Mouse (Mus musculus): Measurements from ENCODE around the gene Cers3. TPM values are rescaled to one million over a fixed set of nuclear protein-coding genes. Genes with fewer than 3 reads are reported as not detected.

Gene Cers3
- polyA plus RNA-seq, 1 experiment: 69.7 TPM

DNA sequence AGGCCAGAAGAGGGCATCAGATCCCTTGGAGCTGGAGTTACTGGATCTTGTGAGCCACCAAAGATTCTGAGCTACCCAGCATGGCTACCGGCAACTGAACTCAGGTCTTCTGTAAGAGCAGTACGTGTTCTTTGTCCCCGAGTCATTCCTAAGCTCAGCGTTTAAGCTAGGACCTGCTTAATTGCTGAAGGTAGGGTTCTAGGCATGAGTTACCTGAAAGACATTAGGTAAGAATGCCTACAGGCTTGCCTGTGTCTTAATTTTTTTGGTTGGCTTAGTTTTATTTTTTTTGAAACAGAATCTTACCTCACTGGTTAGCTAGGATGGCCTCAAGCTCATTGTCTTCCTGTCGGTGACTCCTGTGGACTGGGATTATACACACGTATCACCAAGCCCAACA, 15.2 kb upstream of the Cers3 start:
- Histone ChIP-seq H3K36me3 (ENCODE audit: control insufficient read depth, insufficient read depth, low read length) (no peaks in the 10 kb centered on the region), H3K27ac (ENCODE audit: control insufficient read depth, insufficient read depth, low read depth, low read length) (no peak overlapping the region), H3K4me3 (ENCODE audit: control insufficient read depth, low read depth, low read length) (no peak overlapping the region), H3K4me1 (ENCODE audit: control insufficient read depth, insufficient read depth, low read length) (peaks cover 11% of the 10 kb centered on the region), H3K27me3 (ENCODE audit: control insufficient read depth, insufficient read depth, low read length) (no peaks in the 10 kb centered on the region)
- no peak for TF ChIP-seq CTCF (IDR thresholded peaks at IDR 0.05; ENCODE audit: control insufficient read depth, insufficient read depth, insufficient replicate concordance, low read depth, low read length)
- no peak for TF ChIP-seq POLR2A (IDR thresholded peaks at IDR 0.05; ENCODE audit: control insufficient read depth, low read depth, low read length)

DNA sequence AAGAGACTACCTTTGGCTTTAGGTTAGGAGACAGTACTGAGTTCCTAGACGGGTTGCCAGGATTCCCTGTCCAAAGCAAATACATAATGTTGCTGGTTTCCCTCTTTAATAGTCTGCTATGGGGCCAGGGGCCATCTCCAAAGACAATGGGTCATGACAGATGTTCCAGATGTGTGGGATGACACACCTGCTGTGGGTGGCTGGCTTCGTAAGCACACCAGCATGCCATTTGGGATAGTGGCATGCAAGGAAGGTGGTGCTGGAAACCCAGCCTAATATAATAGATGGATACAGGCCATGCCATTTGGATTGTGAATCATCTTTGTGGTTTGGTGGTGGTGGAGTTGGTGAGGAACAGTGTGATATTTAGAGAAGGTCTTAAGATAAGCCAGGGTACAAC, 14.1 kb upstream of the Cers3 start:
- TF ChIP-seq POLR2A (IDR thresholded peaks at IDR 0.05; ENCODE audit: control insufficient read depth, low read depth, low read length) (no peak), CTCF (IDR thresholded peaks at IDR 0.05; ENCODE audit: control insufficient read depth, insufficient read depth, insufficient replicate concordance, low read depth, low read length) (no peak)
- Histone ChIP-seq H3K4me3 (ENCODE audit: control insufficient read depth, low read depth, low read length) (no peak overlapping the region), H3K4me1 (ENCODE audit: control insufficient read depth, insufficient read depth, low read length) (peaks cover 14% of the 10 kb centered on the region), H3K27ac (ENCODE audit: control insufficient read depth, insufficient read depth, low read depth, low read length) (no peak overlapping the region), H3K27me3 (ENCODE audit: control insufficient read depth, insufficient read depth, low read length) (no peaks in the 10 kb centered on the region), H3K36me3 (ENCODE audit: control insufficient read depth, insufficient read depth, low read length) (no peaks in the 10 kb centered on the region)

DNA sequence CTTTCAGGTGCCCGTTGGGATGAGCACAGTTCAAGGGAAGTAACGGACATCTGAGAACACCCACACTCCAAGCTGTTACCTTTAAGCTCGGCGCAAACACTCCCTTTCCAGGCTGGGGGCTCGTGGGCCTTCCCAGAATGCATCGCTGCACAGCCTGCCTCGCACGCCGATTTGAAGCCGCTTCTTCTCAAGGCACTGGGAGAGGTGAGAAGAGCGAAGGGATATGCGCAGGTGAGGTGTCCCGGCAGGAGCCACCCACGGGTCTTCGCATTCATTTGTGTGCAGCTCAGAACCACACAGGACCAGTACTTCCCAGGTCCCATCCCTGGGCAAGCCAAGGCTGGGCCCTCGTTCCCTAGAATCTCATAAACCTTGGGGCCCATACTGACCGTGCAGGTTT, 9.9 kb upstream of the Cers3 start:
- Histone ChIP-seq H3K4me1 (ENCODE audit: control insufficient read depth, insufficient read depth, low read length) (peaks cover 14% of the 10 kb centered on the region), H3K4me3 (ENCODE audit: control insufficient read depth, low read depth, low read length) (peak overlapping the region; percentile 84)

DNA sequence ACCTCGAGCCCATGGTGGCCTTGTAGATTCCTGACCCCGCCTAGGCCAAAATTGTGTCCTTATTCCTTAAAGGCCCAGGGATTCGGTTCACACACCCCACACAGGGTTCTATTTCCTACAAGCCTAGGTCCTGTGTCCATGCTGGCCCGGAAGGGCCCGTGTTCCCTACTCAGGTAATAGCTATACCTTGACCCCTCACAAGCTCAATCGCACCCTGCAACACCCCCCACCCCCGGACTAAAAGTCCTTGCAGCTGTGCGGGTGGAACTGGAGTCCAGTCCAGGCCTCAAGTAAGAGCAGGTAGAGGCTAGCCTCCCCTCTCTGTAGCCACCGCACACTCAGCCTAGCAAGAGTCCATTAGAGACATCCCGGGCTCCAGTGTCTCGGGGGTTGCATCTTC, 9.4 kb upstream of the Cers3 start:
- Histone ChIP-seq H3K36me3 (ENCODE audit: control insufficient read depth, insufficient read depth, low read length) (no peaks in the 10 kb centered on the region), H3K27ac (ENCODE audit: control insufficient read depth, insufficient read depth, low read depth, low read length) (peak overlapping the region; percentile 97), H3K4me1 (ENCODE audit: control insufficient read depth, insufficient read depth, low read length) (peaks cover 14% of the 10 kb centered on the region), H3K27me3 (ENCODE audit: control insufficient read depth, insufficient read depth, low read length) (no peaks in the 10 kb centered on the region), H3K4me3 (ENCODE audit: control insufficient read depth, low read depth, low read length) (peak overlapping the region; percentile 84)
- TF ChIP-seq POLR2A (IDR thresholded peaks at IDR 0.05; ENCODE audit: control insufficient read depth, low read depth, low read length): no peak
- TF ChIP-seq CTCF (IDR thresholded peaks at IDR 0.05; ENCODE audit: control insufficient read depth, insufficient read depth, insufficient replicate concordance, low read depth, low read length): no peak

More for the DNA sequence above, 9.9 kb upstream of the Cers3 start:
- Histone ChIP-seq H3K36me3 (ENCODE audit: control insufficient read depth, insufficient read depth, low read length) (no peaks in the 10 kb centered on the region), H3K27ac (ENCODE audit: control insufficient read depth, insufficient read depth, low read depth, low read length) (peak overlapping the region; percentile 97), H3K27me3 (ENCODE audit: control insufficient read depth, insufficient read depth, low read length) (no peaks in the 10 kb centered on the region)
- peak; percentile 86 for TF ChIP-seq POLR2A (IDR thresholded peaks at IDR 0.05; ENCODE audit: control insufficient read depth, low read depth, low read length)
- TF ChIP-seq CTCF (IDR thresholded peaks at IDR 0.05; ENCODE audit: control insufficient read depth, insufficient read depth, insufficient replicate concordance, low read depth, low read length): no peak

DNA sequence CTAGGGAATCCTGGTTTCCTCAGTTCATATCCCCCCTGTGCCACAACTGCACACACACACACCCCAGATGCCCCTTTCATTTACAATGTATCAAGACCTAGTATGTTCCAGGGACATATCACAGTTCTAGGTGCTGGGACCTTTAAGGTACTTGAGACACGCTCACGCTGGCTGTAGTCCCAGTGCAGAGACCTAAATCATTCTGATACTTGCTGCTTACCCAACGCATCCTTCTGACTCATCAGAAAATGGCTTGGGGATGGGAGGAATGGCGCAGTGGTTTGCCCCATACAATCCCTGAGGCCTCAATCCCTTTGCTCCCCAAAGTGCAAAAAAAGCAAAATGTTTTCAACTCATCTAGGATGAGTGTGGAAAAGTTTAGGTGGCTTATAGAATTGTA, 8.8 kb upstream of the Cers3 start:
- no peak overlapping the region for H3K27ac ChIP-seq (ENCODE audit: control insufficient read depth, insufficient read depth, low read depth, low read length)
- peaks cover 14% of the 10 kb centered on the region for H3K4me1 ChIP-seq (ENCODE audit: control insufficient read depth, insufficient read depth, low read length)
- TF ChIP-seq POLR2A (IDR thresholded peaks at IDR 0.05; ENCODE audit: control insufficient read depth, low read depth, low read length) (no peak), CTCF (IDR thresholded peaks at IDR 0.05; ENCODE audit: control insufficient read depth, insufficient read depth, insufficient replicate concordance, low read depth, low read length) (no peak)
- no peaks in the 10 kb centered on the region for H3K27me3 ChIP-seq (ENCODE audit: control insufficient read depth, insufficient read depth, low read length)
- H3K4me3 ChIP-seq (ENCODE audit: control insufficient read depth, low read depth, low read length): peak overlapping the region; percentile 84; the same call in 1 of the 2 replicates
- no peaks in the 10 kb centered on the region for H3K36me3 ChIP-seq (ENCODE audit: control insufficient read depth, insufficient read depth, low read length)

DNA sequence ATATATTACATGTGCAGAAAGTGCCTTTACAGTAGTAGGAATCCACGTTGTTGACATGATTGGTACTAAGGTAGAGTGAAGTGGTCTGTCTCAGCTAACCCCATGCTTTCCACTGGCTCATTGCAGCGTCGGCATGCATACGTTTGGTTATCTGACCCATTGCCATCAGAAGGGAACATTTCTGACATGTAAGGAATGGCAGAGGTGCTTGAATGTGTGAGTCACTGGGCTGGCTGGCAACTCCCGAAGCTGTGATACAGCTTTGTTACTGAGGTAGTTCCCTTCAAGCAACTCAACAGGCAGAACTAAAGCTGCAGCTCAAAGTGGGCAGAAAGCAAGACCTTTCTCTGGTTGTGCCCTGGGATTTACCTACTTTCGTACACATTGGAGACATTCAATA, 8.3 kb upstream of the Cers3 start:
- TF ChIP-seq CTCF (IDR thresholded peaks at IDR 0.05; ENCODE audit: control insufficient read depth, insufficient read depth, insufficient replicate concordance, low read depth, low read length): no peak
- TF ChIP-seq POLR2A (IDR thresholded peaks at IDR 0.05; ENCODE audit: control insufficient read depth, low read depth, low read length): no peak
- Histone ChIP-seq H3K4me1 (ENCODE audit: control insufficient read depth, insufficient read depth, low read length) (peaks cover 14% of the 10 kb centered on the region), H3K27me3 (ENCODE audit: control insufficient read depth, insufficient read depth, low read length) (no peaks in the 10 kb centered on the region), H3K27ac (ENCODE audit: control insufficient read depth, insufficient read depth, low read depth, low read length) (no peak overlapping the region), H3K4me3 (ENCODE audit: control insufficient read depth, low read depth, low read length) (no peak overlapping the region), H3K36me3 (ENCODE audit: control insufficient read depth, insufficient read depth, low read length) (no peaks in the 10 kb centered on the region)

DNA sequence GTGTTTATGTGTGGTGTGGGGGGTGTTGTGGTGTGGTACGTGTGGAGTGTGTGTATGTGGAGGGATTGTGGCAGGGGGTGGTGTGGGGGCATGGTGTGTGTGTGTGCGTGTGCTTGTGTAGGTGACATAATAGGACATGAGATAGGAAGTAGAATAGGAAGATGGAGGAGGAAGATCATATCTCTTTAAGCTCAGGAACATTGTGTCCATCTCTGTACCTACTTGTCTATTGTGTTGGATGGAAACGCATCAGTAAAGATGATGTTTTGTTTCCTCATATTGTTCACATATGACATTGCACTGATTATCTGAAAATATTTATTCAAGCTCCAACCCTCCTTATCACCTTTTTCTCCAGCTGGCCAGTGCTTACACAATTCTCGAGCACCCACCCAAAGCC, 5.9 kb upstream of the Cers3 start:
- Histone ChIP-seq H3K36me3 (ENCODE audit: control insufficient read depth, insufficient read depth, low read length) (no peaks in the 10 kb centered on the region; the same call in 1 of the 2 replicates), H3K4me1 (ENCODE audit: control insufficient read depth, insufficient read depth, low read length) (peaks cover 3% of the 10 kb centered on the region), H3K27ac (ENCODE audit: control insufficient read depth, insufficient read depth, low read depth, low read length) (no peak overlapping the region), H3K4me3 (ENCODE audit: control insufficient read depth, low read depth, low read length) (no peak overlapping the region), H3K27me3 (ENCODE audit: control insufficient read depth, insufficient read depth, low read length) (no peaks in the 10 kb centered on the region)
- no peak for TF ChIP-seq CTCF (IDR thresholded peaks at IDR 0.05; ENCODE audit: control insufficient read depth, insufficient read depth, insufficient replicate concordance, low read depth, low read length)
- TF ChIP-seq POLR2A (IDR thresholded peaks at IDR 0.05; ENCODE audit: control insufficient read depth, low read depth, low read length): no peak

DNA sequence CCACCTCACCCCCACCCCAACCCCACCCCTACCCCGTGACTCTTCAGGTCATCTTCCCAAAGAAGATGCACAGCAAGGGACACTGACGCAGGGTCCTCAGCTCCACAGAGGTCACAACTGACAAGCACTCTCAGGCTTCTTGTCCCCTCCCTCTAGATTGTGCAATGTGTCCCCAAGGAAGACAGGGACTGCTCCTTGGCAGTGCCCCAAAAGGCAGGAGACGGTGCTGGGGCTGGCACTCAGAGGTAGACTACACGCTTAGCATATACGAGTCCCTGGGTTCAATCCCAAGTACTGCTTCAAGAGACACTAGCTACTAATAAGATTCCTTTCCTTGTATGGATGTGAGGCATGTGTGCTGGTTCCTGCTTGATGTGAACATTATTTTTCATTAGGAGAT, 2.3 kb upstream of the Cers3 start:
- Histone ChIP-seq H3K27me3 (ENCODE audit: control insufficient read depth, insufficient read depth, low read length) (no peaks in the 10 kb centered on the region), H3K27ac (ENCODE audit: control insufficient read depth, insufficient read depth, low read depth, low read length) (no peak overlapping the region), H3K4me3 (ENCODE audit: control insufficient read depth, low read depth, low read length) (no peak overlapping the region), H3K4me1 (ENCODE audit: control insufficient read depth, insufficient read depth, low read length) (no peaks in the 10 kb centered on the region), H3K36me3 (ENCODE audit: control insufficient read depth, insufficient read depth, low read length) (no peaks in the 10 kb centered on the region; the same call in 1 of the 2 replicates)
- TF ChIP-seq CTCF (IDR thresholded peaks at IDR 0.05; ENCODE audit: control insufficient read depth, insufficient read depth, insufficient replicate concordance, low read depth, low read length): no peak
- no peak for TF ChIP-seq POLR2A (IDR thresholded peaks at IDR 0.05; ENCODE audit: control insufficient read depth, low read depth, low read length)

Data from testis, adult 2 months (tissue).